Mouse (Mus musculus) small intestine, adult 2 months (tissue): ENCODE measurements around the gene Acot10. TPM values are rescaled to one million over a fixed set of nuclear protein-coding genes. Genes with fewer than 3 reads are reported as not detected.

Experiments
- H3K27ac ChIP-seq: fragments of 200-500 bp; 2 replicates; pipeline ENCODE4 v1.5.1; 2012; ENCODE audit warnings: low read depth, low read length, control low read depth, inconsistent platforms; ENCODE audit not compliant: insufficient read depth
- H3K27me3 ChIP-seq: fragments of 200-500 bp; 2 replicates; pipeline ENCODE4 v1.6.1; 2012; ENCODE audit warnings: mild to moderate bottlenecking, moderate library complexity, low read length, inconsistent platforms; ENCODE audit not compliant: control insufficient read depth, insufficient read depth
- H3K36me3 ChIP-seq: fragments of 200-500 bp; 2 replicates; pipeline ENCODE4 v1.6.1; 2012; ENCODE audit warnings: mild to moderate bottlenecking, low read length, control low read depth, inconsistent platforms; ENCODE audit not compliant: control insufficient read depth, insufficient read depth
- H3K4me1 ChIP-seq: fragments of 200-500 bp; 2 replicates; pipeline ENCODE4 v1.6.1; 2012; ENCODE audit warnings: low read length, inconsistent platforms, mixed read lengths; ENCODE audit not compliant: control insufficient read depth, insufficient read depth, insufficient read length
- H3K4me3 ChIP-seq: fragments of 200-500 bp; 2 replicates; pipeline ENCODE4 v1.5.1; 2012; ENCODE audit warnings: low read depth, mild to moderate bottlenecking, control low read depth, inconsistent platforms, low read length, moderate library complexity
- CTCF ChIP-seq: fragments of 200-500 bp; IDR thresholded peaks from 2 replicates; pipeline ENCODE4 v1.5.1; 2012; ENCODE audit warnings: low read depth, mild to moderate bottlenecking, control low read depth, inconsistent platforms, low read length, moderate library complexity, mixed read lengths; ENCODE audit not compliant: insufficient replicate concordance, insufficient read length; ENCODE audit errors: extremely low read depth
- POLR2A ChIP-seq: fragments of 200-500 bp; IDR thresholded peaks from 2 replicates; pipeline ENCODE4 v1.6.1; 2012; ENCODE audit warnings: low read depth, mild to moderate bottlenecking, control low read depth, inconsistent platforms, low read length, moderate library complexity
- WGBS: fragments of 180-500 bp; shearing (Covaris S2); methylation state at CpG from one replicate; pipeline ENCODE4 v1.1.7; 2018; 5-methylcytosine and 5-hydroxymethylcytosine counted together
- polyA plus RNA-seq: library from polyadenylated mRNA; depleted of rRNA; stranded (reverse); fragments of >200 nt; gene quantifications from 2 replicates; pipeline ENCODE4 v1.2.3, GENCODE M21; 2012; rRNA removed

The Acot10 gene
- polyA plus RNA-seq, 1 experiment = not detected

GRCm38 (mm10) chr15:20642905-20643414, 23.6 kb downstream of the Acot10 start:
- Histone ChIP-seq H3K4me3 (no peak overlapping the region), H3K4me1 (no peaks in the 10 kb centered on the region), H3K27me3 (no peaks in the 10 kb centered on the region), H3K36me3 (no peaks in the 10 kb centered on the region), H3K27ac (no peak overlapping the region)
- TF ChIP-seq CTCF (no peak), POLR2A (no peak)
- 76% methylated on average over 3 of the region's 3 CpGs for WGBS

GRCm38 (mm10) chr15:20639155-20639554, 27.4 kb downstream of the Acot10 start:
- no peak overlapping the region for H3K4me3 ChIP-seq
- no peaks in the 10 kb centered on the region for H3K4me1 ChIP-seq
- H3K27me3 ChIP-seq = no peaks in the 10 kb centered on the region
- no peak overlapping the region for H3K27ac ChIP-seq
- H3K36me3 ChIP-seq = no peaks in the 10 kb centered on the region
- TF ChIP-seq CTCF (no peak), POLR2A (no peak)
- 73% methylated on average over 2 of the region's 2 CpGs for WGBS

GRCm38 (mm10) chr15:20634593-20634992, 32.0 kb downstream of the Acot10 start:
- Histone ChIP-seq H3K4me1 (no peaks in the 10 kb centered on the region), H3K4me3 (no peak overlapping the region), H3K36me3 (no peaks in the 10 kb centered on the region), H3K27me3 (no peaks in the 10 kb centered on the region), H3K27ac (no peak overlapping the region)
- WGBS = 76% methylated on average over 2 of the region's 2 CpGs
- no peak for TF ChIP-seq POLR2A

Other genes with a start within 250 kb of the Acot10 start
- gene Cdh12, start 217.5 kb downstream of the Acot10 start, polyA plus RNA-seq = not detected in 2 replicates